In genomic region chr5:31687972-31688371, GRCm38 (mm10) we compare ENCODE assay signal across 14 mouse cellular contexts.
"Had no signal": no experiment of that assay in that cellular context is flagged by ENCODE, and none has a peak within 500 bp of the region (broad histone marks: within the 10 kb centered on the region; RNA-seq: fewer than 3 reads in every experiment).

No protein-coding gene starts in this region.

- H3K4me2 ChIP-seq: limb, embryonic 15.5 days; lung, embryonic 14.5 days; neural tube, embryonic 15.5 days had no signal

- H3K36me3 ChIP-seq: limb, embryonic 15.5 days; midbrain, embryonic 10.5 days; neural tube, embryonic 15.5 days had no signal

- ATAC-seq: intestine, postnatal 0 days had no signal

- H3K4me1 ChIP-seq: limb, embryonic 15.5 days; midbrain, embryonic 10.5 days; neural tube, embryonic 15.5 days had no signal

- H3K9ac ChIP-seq: limb, embryonic 15.5 days; lung, embryonic 14.5 days; neural tube, embryonic 15.5 days had no signal

- H3K27me3 ChIP-seq: limb, embryonic 15.5 days; neural tube, embryonic 15.5 days had no signal

- H3K27ac ChIP-seq: kidney, postnatal 0 days; left cerebral cortex, adult 2 months; limb, embryonic 15.5 days; midbrain, embryonic 10.5 days; neural tube, embryonic 15.5 days; stomach, postnatal 0 days had no signal

- H3K9me3 ChIP-seq: limb, embryonic 15.5 days; midbrain, embryonic 10.5 days; neural tube, embryonic 15.5 days had no signal

- H3K4me3 ChIP-seq: left cerebral cortex, adult 2 months; limb, embryonic 15.5 days; midbrain, embryonic 10.5 days; myocyte; neural tube, embryonic 15.5 days had no signal

- DNase-seq: kidney, adult 8-10 months; kidney, postnatal 36 days; lung, embryonic 14.5 days; lung, postnatal 14 days; midbrain, embryonic 14.5 days; thymus, postnatal 4 days had no signal
